Mouse (Mus musculus): ENCODE measurements around the gene Grhpr.

DNA sequence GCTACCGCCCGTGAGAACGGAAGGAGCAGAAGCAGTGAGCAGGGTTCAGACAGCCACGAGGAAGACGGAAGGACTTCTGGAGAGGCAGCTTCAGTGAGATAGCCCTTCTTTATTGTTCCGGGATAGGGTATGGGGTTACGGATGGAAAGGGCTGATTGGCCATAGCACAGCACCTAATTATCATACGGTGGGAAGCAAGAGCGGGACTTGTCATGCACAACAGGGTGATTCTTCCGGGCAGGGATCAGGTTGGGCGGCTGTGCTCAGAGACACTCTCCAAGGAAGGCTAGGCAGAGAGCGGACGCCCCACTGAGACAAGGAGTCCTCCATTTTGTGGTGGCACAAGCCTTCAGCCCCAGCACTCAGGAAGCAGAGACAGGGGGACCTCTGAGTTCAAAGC is 22.0 kb upstream of the Grhpr start:
- TF ChIP-seq MAFK (IDR thresholded peaks at IDR 0.05; ENCODE audit: insufficient read depth, low read depth, low read length), result no peak
- no peak for TF ChIP-seq ZC3H11A (IDR thresholded peaks at IDR 0.05; ENCODE audit: borderline replicate concordance, low read depth, low read length)
- no peak for TF ChIP-seq ZNF384 (IDR thresholded peaks at IDR 0.05; ENCODE audit: low read depth, low read length)

All from ES-E14 (cell line).